Mouse (Mus musculus): ENCODE measurements around the gene Srrm2.
"Not testable (repeated sequence)": the region's sequence is repeated elsewhere in the genome, so short reads cannot be mapped to it uniquely, and the experiment has no call there.

Srrm2 gene

GRCm38 (mm10) chr17:23762976-23763375 lies 27.4 kb upstream of the Srrm2 start:
- DNase-seq (ENCODE audit: low read depth, low spot score) = no peak

- DNase-seq (ENCODE audit: low read depth, low spot score) = no peak
These were observed 19.8 kb upstream of the Srrm2 start for GRCm38 (mm10) chr17:23770493-23770892.

GRCm38 (mm10) chr17:23770896-23771283 lies 19.4 kb upstream of the Srrm2 start:
- no peak for DNase-seq (ENCODE audit: low read depth, low spot score)

GRCm38 (mm10) chr17:23771284-23772218 lies 18.8 kb upstream of the Srrm2 start, which contains the start of gene Flywch1:
Flywch1 (minus strand) TSS chr17:23771602.
- DNase-seq (ENCODE audit: low read depth, low spot score) = peak; percentile 94

- not testable (repeated sequence) for DNase-seq (ENCODE audit: low read depth, low spot score)
These were observed 18.1 kb upstream of the Srrm2 start for GRCm38 (mm10) chr17:23772219-23772556.

- no peak for DNase-seq (ENCODE audit: low read depth, low spot score)
These were observed 16.7 kb upstream of the Srrm2 start for GRCm38 (mm10) chr17:23773676-23774075.

- DNase-seq (ENCODE audit: low read depth, low spot score) = peak; percentile 66
These were observed 16.2 kb upstream of the Srrm2 start for GRCm38 (mm10) chr17:23774090-23774489.

GRCm38 (mm10) chr17:23776216-23776615 lies 14.1 kb upstream of the Srrm2 start:
- no peak for DNase-seq (ENCODE audit: low read depth, low spot score)

- DNase-seq (ENCODE audit: low read depth, low spot score) = no peak
These were observed 13.2 kb upstream of the Srrm2 start for GRCm38 (mm10) chr17:23777141-23777540.

- no peak for DNase-seq (ENCODE audit: low read depth, low spot score)
These were observed 11.9 kb upstream of the Srrm2 start for GRCm38 (mm10) chr17:23778447-23778846.

GRCm38 (mm10) chr17:23783352-23783751 lies 7.0 kb upstream of the Srrm2 start:
- DNase-seq (ENCODE audit: low read depth, low spot score) = no peak

- DNase-seq (ENCODE audit: low read depth, low spot score) = no peak
These were observed 4.5 kb upstream of the Srrm2 start, which contains the start of gene Flywch2 for GRCm38 (mm10) chr17:23785561-23786471. Flywch2 (minus strand) TSS chr17:23786081.

- no peak for DNase-seq (ENCODE audit: low read depth, low spot score)
These were observed 3.8 kb upstream of the Srrm2 start for GRCm38 (mm10) chr17:23786510-23786931.

- DNase-seq (ENCODE audit: low read depth, low spot score) = no peak
These were observed 1.4 kb upstream of the Srrm2 start for GRCm38 (mm10) chr17:23788973-23789372.

- no peak for DNase-seq (ENCODE audit: low read depth, low spot score)
These were observed 523 bp upstream of the Srrm2 start for GRCm38 (mm10) chr17:23789749-23790268.

GRCm38 (mm10) chr17:23791079-23791357 lies 686 bp downstream of the Srrm2 start:
- DNase-seq (ENCODE audit: low read depth, low spot score) = no peak

- DNase-seq (ENCODE audit: low read depth, low spot score) = no peak
These were observed 5.0 kb downstream of the Srrm2 start for GRCm38 (mm10) chr17:23795323-23795722.

GRCm38 (mm10) chr17:23797316-23797715 lies 7.0 kb downstream of the Srrm2 start:
- DNase-seq (ENCODE audit: low read depth, low spot score) = no peak

- no peak for DNase-seq (ENCODE audit: low read depth, low spot score)
These were observed 11.3 kb downstream of the Srrm2 start for GRCm38 (mm10) chr17:23801627-23802026.

- peak; percentile 96 for DNase-seq (ENCODE audit: low read depth, low spot score)
These were observed 12.5 kb downstream of the Srrm2 start for GRCm38 (mm10) chr17:23802746-23803365.

GRCm38 (mm10) chr17:23803366-23804041 lies 13.2 kb downstream of the Srrm2 start:
- DNase-seq (ENCODE audit: low read depth, low spot score) = peak; percentile 79

Data from WW6 (cell line).